Mouse (Mus musculus) MEL (cell line): ENCODE data around the gene Lin52.

Experiments used
- CTCF ChIP-seq, 3 experiments: IDR thresholded peaks in 2 of 3; conservative IDR thresholded peaks in 1 of 3; 2 replicates each; pipeline ENCODE4 v1.5.1; 2011 to 2012; ENCODE audit warnings: low read length in 3 of 3, low read depth in 2 of 3, mild to moderate bottlenecking in 2 of 3, improper control_type of control experiment in 1 of 3, inconsistent platforms in 1 of 3, mixed read lengths in 1 of 3, moderate library complexity in 1 of 3; ENCODE audit not compliant: control insufficient read depth in 1 of 3, insufficient read depth in 1 of 3, poor library complexity in 1 of 3, severe bottlenecking in 1 of 3
- POLR2A ChIP-seq, 2 experiments: IDR thresholded peaks; 2 replicates each; pipeline ENCODE4 v1.6.1; 2011 to 2012; ENCODE audit warnings: low read length in 2 of 2, mild to moderate bottlenecking in 2 of 2, control low read depth in 1 of 2, improper control_type of control experiment in 1 of 2, low read depth in 1 of 2, moderate library complexity in 1 of 2; ENCODE audit not compliant: control insufficient read depth in 1 of 2, insufficient read depth in 1 of 2, poor library complexity in 1 of 2

DNA sequence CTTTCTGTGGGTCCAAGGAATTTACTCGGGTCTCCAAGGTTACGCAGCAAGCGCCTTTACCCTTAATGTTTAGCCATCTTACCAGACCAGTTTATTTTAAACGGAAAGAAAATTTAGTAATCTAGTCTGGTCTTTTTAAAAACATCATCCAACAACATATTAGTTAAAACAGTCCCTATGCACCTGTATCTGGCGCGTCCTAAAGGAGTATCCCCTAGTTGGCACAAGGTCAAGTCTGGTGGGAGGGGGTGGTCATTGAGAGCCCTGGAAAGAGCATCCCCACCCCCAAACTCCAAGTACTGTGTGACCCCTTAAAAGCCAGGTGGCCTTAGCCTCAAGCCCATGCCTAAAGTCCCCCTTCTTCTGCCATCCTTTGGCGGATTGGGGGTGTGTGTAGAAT lies 121.9 kb downstream of the Lin52 start:
- TF ChIP-seq CTCF (IDR thresholded peaks at IDR 0.05 in 2 of 3, conservative IDR thresholded peaks at IDR 0.05 in 1 of 3; ENCODE audit: control insufficient read depth in 1 of 3, insufficient read depth in 1 of 3, low read depth in 2 of 3, low read length in 3 of 3, poor library complexity in 1 of 3, severe bottlenecking in 1 of 3) (no peak), POLR2A (IDR thresholded peaks at IDR 0.05; ENCODE audit: control insufficient read depth in 1 of 2, insufficient read depth in 1 of 2, low read depth in 1 of 2, low read length in 2 of 2, poor library complexity in 1 of 2) (no peak)
